Mouse (Mus musculus) liver, adult 2 months (tissue): ENCODE measurements around the gene Snrpe. TPM values are rescaled to one million over a fixed set of nuclear protein-coding genes. Genes with fewer than 3 reads are reported as not detected.

Experiments used
- DNase-seq: peaks from one replicate; pipeline ENCODE4 v3.0.0-alpha.2; 2011; ENCODE audit warnings: low read depth, low spot score; ENCODE audit errors: extremely low read depth
- H3K27ac ChIP-seq: fragments of 200-500 bp; replicated peaks from 2 replicates; pipeline ENCODE4 v1.5.1; 2012; ENCODE audit warnings: low read depth, mild to moderate bottlenecking, control low read depth, inconsistent platforms, low read length; ENCODE audit not compliant: insufficient read depth
- H3K27me3 ChIP-seq: fragments of 200-500 bp; 2 replicates; pipeline ENCODE4 v1.6.1; 2012; ENCODE audit warnings: mild to moderate bottlenecking, moderate library complexity, low read length, inconsistent platforms; ENCODE audit not compliant: control insufficient read depth, insufficient read depth
- H3K36me3 ChIP-seq: fragments of 200-500 bp; 2 replicates; pipeline ENCODE4 v1.6.1; 2012; ENCODE audit warnings: low read length, inconsistent platforms; ENCODE audit not compliant: control insufficient read depth, insufficient read depth
- H3K4me1 ChIP-seq: fragments of 200-500 bp; 2 replicates; pipeline ENCODE4 v1.6.1; 2011; ENCODE audit warnings: low read length; ENCODE audit not compliant: control insufficient read depth, insufficient read depth
- H3K4me3 ChIP-seq: fragments of 200-500 bp; 2 replicates; pipeline ENCODE4 v1.5.1; 2011; ENCODE audit warnings: low read depth, mild to moderate bottlenecking, control low read depth, low read length, moderate library complexity; ENCODE audit not compliant: insufficient read depth
- H3K79me2 ChIP-seq: fragments of 200-500 bp; 2 replicates; pipeline ENCODE4 v1.6.1; 2012; ENCODE audit warnings: inconsistent platforms, mild to moderate bottlenecking, low read length, moderate library complexity; ENCODE audit not compliant: control insufficient read depth, insufficient read depth
- H3K9ac ChIP-seq: fragments of 200-500 bp; 2 replicates; pipeline ENCODE4 v1.6.1; 2012; ENCODE audit warnings: low read depth, mild to moderate bottlenecking, control low read depth, inconsistent platforms, low read length
- CTCF ChIP-seq: fragments of 200-500 bp; IDR thresholded peaks from 2 replicates; pipeline ENCODE4 v1.5.1; 2011; ENCODE audit warnings: low read depth, low read length, control low read depth
- POLR2A ChIP-seq: fragments of 200-500 bp; IDR thresholded peaks from 2 replicates; pipeline ENCODE4 v1.6.1; 2011; ENCODE audit warnings: low read length, control low read depth; ENCODE audit not compliant: insufficient read depth; ENCODE audit errors: extremely low read depth
- WGBS: fragments of 180-500 bp; shearing (Covaris S2); methylation state at CpG from one replicate; pipeline ENCODE4 v1.1.7; 2018; 5-methylcytosine and 5-hydroxymethylcytosine counted together
- polyA plus RNA-seq: library from polyadenylated mRNA; depleted of rRNA; stranded (reverse); fragments of >200 nt; gene quantifications from 2 replicates; pipeline ENCODE4 v1.2.3, GENCODE M21; 2012; rRNA removed
- total RNA-seq: library from RNA; depleted of rRNA; stranded (reverse); fragments of >200 nt; gene quantifications from 2 replicates; pipeline ENCODE4 v1.2.3, GENCODE M21; 2014; rRNA removed

Snrpe gene
- 57.1 and 71.7 TPM in 2 replicates for total RNA-seq
- polyA plus RNA-seq = 12.5 and 13.3 TPM in 2 replicates

DNA sequence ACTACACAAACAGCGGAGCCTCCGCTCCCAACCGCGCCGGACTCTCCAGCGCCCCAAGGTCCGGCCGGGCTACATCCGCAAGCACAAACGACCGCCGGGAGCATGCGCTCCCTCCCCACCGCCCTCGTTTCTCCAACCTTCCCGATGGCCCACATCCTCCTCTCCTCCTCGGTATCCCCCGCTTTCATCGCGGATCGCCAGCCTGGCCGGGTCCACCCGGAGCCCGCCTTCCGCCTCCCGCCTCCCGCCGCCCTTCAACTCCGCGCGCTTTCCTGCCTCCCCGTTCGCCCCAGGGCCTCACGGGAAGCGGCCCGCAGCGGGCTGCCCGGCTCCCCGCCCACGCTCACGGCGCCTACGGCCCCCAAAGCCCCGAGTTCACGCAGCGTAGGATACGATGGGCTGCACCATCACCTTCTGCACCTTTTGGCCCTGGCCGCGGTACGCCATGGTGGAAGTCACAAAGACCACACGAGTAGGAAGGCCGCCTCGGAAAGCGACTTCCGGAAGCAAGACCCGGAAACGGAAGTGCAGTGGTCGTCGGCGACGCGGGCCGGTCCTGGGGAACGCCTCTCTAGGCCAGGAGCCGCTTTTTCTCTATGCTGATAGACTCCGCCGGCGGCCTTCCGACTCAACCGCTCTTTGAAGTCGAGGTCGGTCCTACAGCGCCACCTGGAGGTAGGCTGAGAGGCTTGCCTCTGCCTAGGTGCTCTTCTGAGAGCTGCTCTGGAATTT, at the start of gene Snrpe:
Snrpe (minus strand) TSS at position 521 of the 732 bp plus-strand sequence.
- WGBS = under 1% methylated on average over 73 of the region's 73 CpGs
- Histone ChIP-seq H3K36me3 (peaks cover 29% of the 10 kb centered on the region), H3K4me3 (peak within 1 kb of the TSS; percentile 98), H3K27me3 (no peaks in the 10 kb centered on the region), H3K27ac (peak within 1 kb of the TSS; percentile 95), H3K9ac (peak within 1 kb of the TSS; percentile 98), H3K79me2 (peaks cover 5% of the 10 kb centered on the region; the same call in 1 of the 2 replicates), H3K4me1 (no peaks in the 10 kb centered on the region)
- peak; percentile 91 for DNase-seq
- no peak for TF ChIP-seq POLR2A
- peak; percentile 99 for TF ChIP-seq CTCF

DNA sequence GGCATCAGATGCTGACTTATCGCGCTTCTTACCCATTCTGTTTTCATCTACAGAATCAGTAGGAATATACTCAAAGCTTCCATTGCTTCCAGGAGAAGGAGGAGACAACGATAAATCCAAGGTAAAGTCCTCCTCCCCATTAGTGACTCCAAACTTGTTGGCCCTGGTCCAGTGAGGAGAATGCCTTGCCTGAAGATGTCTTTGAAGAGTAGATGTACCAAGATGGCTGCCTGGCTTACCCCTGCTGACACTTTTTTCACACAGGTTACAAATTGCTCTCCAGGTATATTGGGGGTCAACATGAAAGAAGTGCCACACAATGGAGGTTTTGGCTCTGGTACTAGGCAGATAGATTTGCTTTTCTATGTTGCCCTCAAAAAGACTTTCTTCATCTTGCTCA, 48.8 kb upstream of the Snrpe start:
- Histone ChIP-seq H3K4me1 (peaks cover 18% of the 10 kb centered on the region), H3K27ac (no peak overlapping the region), H3K79me2 (peaks cover 40% of the 10 kb centered on the region), H3K9ac (no peak overlapping the region), H3K27me3 (no peaks in the 10 kb centered on the region), H3K36me3 (peaks cover 28% of the 10 kb centered on the region), H3K4me3 (no peak overlapping the region)
- TF ChIP-seq POLR2A (no peak), CTCF (no peak)
- WGBS = 80% methylated on average over 3 of the region's 3 CpGs
- DNase-seq = no peak

DNA sequence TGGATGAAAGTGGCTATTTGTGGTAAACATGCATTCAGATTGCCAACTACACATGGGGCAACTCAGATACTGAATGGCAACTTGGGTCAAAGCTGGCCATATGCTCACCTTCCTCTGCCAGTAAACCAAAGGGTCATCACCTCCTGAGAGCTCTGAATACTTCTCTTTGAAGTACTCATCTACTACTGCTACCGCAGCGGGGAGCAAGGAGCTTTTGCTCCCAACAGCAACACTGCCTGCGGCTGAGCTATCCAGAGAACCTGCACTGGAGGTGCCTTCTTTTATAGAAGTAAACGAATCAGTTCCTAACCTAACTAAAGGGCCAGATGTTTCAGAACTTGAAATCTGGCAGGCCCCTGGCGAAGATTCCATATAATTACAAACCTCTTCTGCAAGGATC, 46.7 kb upstream of the Snrpe start:
- peaks cover 40% of the 10 kb centered on the region for H3K79me2 ChIP-seq
- WGBS = 51% methylated on average over 5 of the region's 5 CpGs
- H3K36me3 ChIP-seq = peaks cover 38% of the 10 kb centered on the region
- no peak overlapping the region for H3K4me3 ChIP-seq
- H3K4me1 ChIP-seq = peaks cover 18% of the 10 kb centered on the region
- H3K27ac ChIP-seq = no peak overlapping the region
- TF ChIP-seq POLR2A (no peak), CTCF (no peak)
- peak; percentile 31 for DNase-seq
- no peak overlapping the region for H3K9ac ChIP-seq
- no peaks in the 10 kb centered on the region for H3K27me3 ChIP-seq

DNA sequence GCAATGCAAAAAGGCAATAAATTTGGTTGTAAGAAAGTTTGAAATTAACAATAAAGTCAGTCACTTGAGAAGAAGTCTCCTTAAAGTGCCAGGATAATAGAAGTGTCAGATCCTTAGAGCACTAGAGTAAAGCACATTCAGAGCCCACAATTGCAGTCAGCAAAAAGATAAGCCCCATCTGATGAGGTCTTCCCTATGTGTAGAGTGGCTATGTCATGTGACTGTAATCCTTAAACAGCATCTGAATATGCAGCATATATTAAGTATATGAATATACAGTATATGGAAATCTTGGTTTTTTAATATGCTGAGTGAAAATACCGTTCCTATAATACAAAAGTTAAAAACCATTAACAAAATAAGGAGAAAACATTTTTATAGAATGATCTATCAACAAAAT, 42.9 kb upstream of the Snrpe start:
- no peaks in the 10 kb centered on the region for H3K27me3 ChIP-seq

DNA sequence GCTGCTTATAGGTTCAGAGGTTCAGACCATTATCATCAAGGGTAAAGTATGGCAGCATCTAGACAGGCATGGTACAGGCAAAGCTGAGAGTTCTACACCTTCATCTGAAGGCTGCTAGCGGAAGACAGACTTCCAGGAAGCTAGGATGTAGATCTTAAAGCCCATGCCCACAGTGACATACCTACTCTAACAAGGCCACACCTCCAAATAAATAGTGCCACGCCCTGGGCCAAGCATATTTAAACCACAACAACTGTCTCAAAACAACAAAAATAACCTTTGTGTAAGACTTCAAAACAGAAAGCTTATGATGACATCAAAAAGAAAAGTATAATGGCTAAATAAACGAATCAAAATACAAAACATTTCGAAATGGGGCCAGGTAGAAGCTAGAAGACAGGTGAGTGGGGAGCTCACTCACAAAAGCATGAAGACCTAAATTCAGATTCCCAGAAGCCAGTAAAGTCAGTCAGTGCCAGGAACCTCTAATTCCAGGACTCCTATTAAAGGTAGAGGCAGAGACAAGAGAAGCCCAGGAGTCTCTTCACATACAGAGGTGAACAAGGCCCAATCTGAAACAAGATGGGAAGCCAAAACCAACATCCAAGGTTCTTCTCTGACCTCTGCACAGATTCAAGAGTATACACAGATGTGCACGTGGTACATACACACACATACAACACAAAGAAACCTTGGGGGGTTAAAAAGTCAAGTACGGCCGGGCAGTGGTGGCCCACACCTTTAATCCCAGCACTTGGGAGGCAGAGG, 40.4 kb upstream of the Snrpe start:
- no peak for TF ChIP-seq POLR2A
- peak overlapping the region; percentile 41; the same call in 1 of the 2 replicates for H3K27ac ChIP-seq
- H3K4me3 ChIP-seq = no peak overlapping the region
- no peaks in the 10 kb centered on the region for H3K27me3 ChIP-seq
- 48% methylated on average over 7 of the region's 7 CpGs for WGBS
- no peak overlapping the region for H3K9ac ChIP-seq
- peaks cover 22% of the 10 kb centered on the region for H3K79me2 ChIP-seq
- peak; percentile 74 for DNase-seq
- peaks cover 17% of the 10 kb centered on the region for H3K4me1 ChIP-seq
- H3K36me3 ChIP-seq = peaks cover 34% of the 10 kb centered on the region

More for the DNA sequence above, 42.9 kb upstream of the Snrpe start:
- Histone ChIP-seq H3K4me1 (peaks cover 21% of the 10 kb centered on the region), H3K9ac (no peak overlapping the region), H3K27ac (no peak overlapping the region), H3K36me3 (peaks cover 27% of the 10 kb centered on the region), H3K4me3 (no peak overlapping the region), H3K79me2 (peaks cover 24% of the 10 kb centered on the region)
- TF ChIP-seq POLR2A = no peak
- TF ChIP-seq CTCF = no peak
- WGBS = 90% methylated on average over 1 of the region's 1 CpGs
- no peak for DNase-seq

DNA sequence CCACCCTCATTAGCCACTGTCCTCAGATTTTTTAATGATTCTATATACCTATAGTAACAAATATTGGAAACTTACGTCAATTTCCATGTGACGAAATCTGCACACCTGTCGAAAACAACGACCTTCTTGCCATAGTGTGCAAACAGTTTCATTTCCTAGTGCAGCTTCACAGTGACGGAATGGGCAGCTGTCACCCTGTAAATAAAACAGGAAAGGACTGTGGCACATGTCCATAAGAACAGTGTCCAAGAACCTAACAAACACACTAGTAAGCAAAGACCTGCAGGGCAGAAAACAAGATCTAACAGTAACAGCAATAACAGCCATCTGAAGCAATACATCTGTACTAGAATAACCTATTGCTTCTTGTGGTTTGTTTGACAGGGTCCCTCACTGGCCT, 35.6 kb upstream of the Snrpe start:
- Histone ChIP-seq H3K4me3 (no peak overlapping the region), H3K79me2 (peaks cover 23% of the 10 kb centered on the region; the same call in 1 of the 2 replicates), H3K4me1 (peaks cover 6% of the 10 kb centered on the region; the same call in 1 of the 2 replicates), H3K9ac (no peak overlapping the region), H3K27ac (no peak overlapping the region; the same call in 1 of the 2 replicates), H3K27me3 (no peaks in the 10 kb centered on the region), H3K36me3 (peaks cover 57% of the 10 kb centered on the region)
- TF ChIP-seq CTCF (no peak), POLR2A (no peak)
- DNase-seq = peak; percentile 68
- 32% methylated on average over 5 of the region's 5 CpGs for WGBS
